Mouse (Mus musculus) erythroblast, adult 5-6 weeks (primary cell): ENCODE results near the gene Use1. TPM values are rescaled to one million over a fixed set of nuclear protein-coding genes. Genes with fewer than 3 reads are reported as not detected.

Experiments used
- ATAC-seq: replicated peaks from 2 replicates; pipeline ENCODE4 v1.8.0; 2016; ENCODE audit warnings: moderate number of reproducible peaks, mild to moderate bottlenecking, moderate TSS enrichment, inconsistent platforms; ENCODE audit not compliant: poor library complexity, low FRiP score, severe bottlenecking
- total RNA-seq, 2 experiments: library from RNA; stranded (forward) in 1 of 2; stranded (reverse) in 1 of 2; fragments of 150-400 nt in 1 of 2; fragments of 200-764, 138-1000 nt in 1 of 2; gene quantifications; 2 replicates each; pipeline versions ENCODE4 v1.2.3 to v1.2.4; 2015 to 2017; ENCODE audit warnings: low replicate concordance in 2 of 2

Gene Use1
- total RNA-seq, 2 experiments from 2014 or later = 34.8 to 35.2 TPM

- no peak for ATAC-seq
Measured at GRCm38 (mm10) chr8:71375581-71376422, 9.2 kb downstream of the Use1 start.

- ATAC-seq = no peak
Measured at GRCm38 (mm10) chr8:71376423-71377030, 9.9 kb downstream of the Use1 start.

- no peak for ATAC-seq
Measured at GRCm38 (mm10) chr8:71379008-71379407, 12.4 kb downstream of the Use1 start.

GRCm38 (mm10) chr8:71379512-71380075 lies 12.9 kb downstream of the Use1 start:
- ATAC-seq = no peak

GRCm38 (mm10) chr8:71380178-71381171 lies 13.8 kb downstream of the Use1 start:
- no peak for ATAC-seq

- no peak for ATAC-seq
Measured at GRCm38 (mm10) chr8:71381421-71381970, 14.8 kb downstream of the Use1 start, which contains the start of gene Nr2f6. Nr2f6 (minus strand) TSS chr8:71381960.

GRCm38 (mm10) chr8:71381971-71382961 lies 15.6 kb downstream of the Use1 start:
- no peak for ATAC-seq

- no peak for ATAC-seq
Measured at GRCm38 (mm10) chr8:71383396-71383795, 16.7 kb downstream of the Use1 start.

- no peak for ATAC-seq
Measured at GRCm38 (mm10) chr8:71383860-71384259, 17.2 kb downstream of the Use1 start.

- 0 out of 2 replicates have a peak, but pooled peaks have one; percentile 37 for ATAC-seq
Measured at GRCm38 (mm10) chr8:71385212-71385835, 18.7 kb downstream of the Use1 start.

- no peak for ATAC-seq
Measured at GRCm38 (mm10) chr8:71388267-71388666, 21.6 kb downstream of the Use1 start.

GRCm38 (mm10) chr8:71391696-71392095 lies 25.0 kb downstream of the Use1 start:
- ATAC-seq = no peak

GRCm38 (mm10) chr8:71392391-71392790 lies 25.7 kb downstream of the Use1 start:
- no peak for ATAC-seq

GRCm38 (mm10) chr8:71392871-71393270 lies 26.2 kb downstream of the Use1 start:
- ATAC-seq = no peak

GRCm38 (mm10) chr8:71394481-71394880 lies 27.8 kb downstream of the Use1 start:
- ATAC-seq = no peak

GRCm38 (mm10) chr8:71395071-71395470 lies 28.4 kb downstream of the Use1 start:
- ATAC-seq = no peak

- no peak for ATAC-seq
Measured at GRCm38 (mm10) chr8:71395629-71396028, 29.0 kb downstream of the Use1 start, which contains the start of gene Ushbp1. Ushbp1 (minus strand) TSS chr8:71395802.
